Mouse (Mus musculus) hindbrain, embryonic 10.5 days (tissue): Measurements from ENCODE around the gene Lmntd1. TPM values are rescaled to one million over a fixed set of nuclear protein-coding genes. Genes with fewer than 3 reads are reported as not detected.

Experiments
- DNase-seq: peaks from one replicate; pipeline ENCODE4 v3.0.0-alpha.2; 2017; ENCODE audit warnings: low spot score
- H3K27ac ChIP-seq: fragments of 300-500 bp; sonication (generic); 2 replicates; pipeline ENCODE4 v1.5.1; 2016; ENCODE audit warnings: mild to moderate bottlenecking, moderate library complexity
- H3K27me3 ChIP-seq: fragments of 300-500 bp; sonication (generic); 2 replicates; pipeline ENCODE4 v1.6.1; 2016; ENCODE audit warnings: mild to moderate bottlenecking; ENCODE audit not compliant: poor library complexity, insufficient read depth, severe bottlenecking
- H3K36me3 ChIP-seq: fragments of 300-500 bp; sonication (generic); 2 replicates; pipeline ENCODE4 v1.6.1; 2016; ENCODE audit warnings: mild to moderate bottlenecking, moderate library complexity
- H3K4me1 ChIP-seq: fragments of 300-500 bp; sonication (generic); replicated peaks from 2 replicates; pipeline ENCODE4 v1.6.1; 2016; ENCODE audit warnings: mild to moderate bottlenecking
- H3K4me3 ChIP-seq: fragments of 300-500 bp; sonication (generic); 2 replicates; pipeline ENCODE4 v1.5.1; 2016; ENCODE audit warnings: mild to moderate bottlenecking, moderate library complexity
- H3K9me3 ChIP-seq: fragments of 300-500 bp; sonication (generic); 2 replicates; pipeline ENCODE4 v1.6.1; 2016; ENCODE audit warnings: mild to moderate bottlenecking, moderate library complexity
- WGBS: fragments of 180-500 bp; shearing (Covaris S2); methylation state at CpG from one replicate; pipeline ENCODE4 v1.1.7; 2016; 5-methylcytosine and 5-hydroxymethylcytosine counted together
- polyA plus RNA-seq: library from polyadenylated mRNA; unstranded; fragments of >200 nt; fragmentation: Nextera tagmentation; extraction: Ambion mirVana; gene quantifications from 2 replicates; pipeline ENCODE4 v1.2.1, GENCODE M21; 2016

Gene Lmntd1
- polyA plus RNA-seq, 1 experiment from 2014 or later, result 0.31 TPM

GRCm38 (mm10) chr6:145335876-145336768, 278.0 kb downstream of the Lmntd1 start:
- no peak overlapping the region for H3K4me3 ChIP-seq
- peaks cover 17% of the 10 kb centered on the region for H3K4me1 ChIP-seq
- H3K27ac ChIP-seq, result no peak overlapping the region
- no peaks in the 10 kb centered on the region for H3K36me3 ChIP-seq
- peaks cover 32% of the 10 kb centered on the region for H3K27me3 ChIP-seq
- DNase-seq, result no peak
- no peaks in the 10 kb centered on the region for H3K9me3 ChIP-seq
- 78% methylated on average over 18 of the region's 18 CpGs for WGBS

GRCm38 (mm10) chr6:145334211-145334610, 279.9 kb downstream of the Lmntd1 start:
- Histone ChIP-seq H3K27ac (no peak overlapping the region), H3K4me3 (no peak overlapping the region), H3K36me3 (no peaks in the 10 kb centered on the region), H3K4me1 (peaks cover 9% of the 10 kb centered on the region), H3K9me3 (no peaks in the 10 kb centered on the region), H3K27me3 (peaks cover 24% of the 10 kb centered on the region)
- WGBS, result 88% methylated on average over 3 of the region's 3 CpGs
- no peak for DNase-seq

GRCm38 (mm10) chr6:145326141-145326806, 287.8 kb downstream of the Lmntd1 start:
- H3K4me3 ChIP-seq, result no peak overlapping the region
- H3K9me3 ChIP-seq, result no peaks in the 10 kb centered on the region
- no peaks in the 10 kb centered on the region for H3K27me3 ChIP-seq
- H3K36me3 ChIP-seq, result no peaks in the 10 kb centered on the region
- H3K27ac ChIP-seq, result no peak overlapping the region
- H3K4me1 ChIP-seq, result no peaks in the 10 kb centered on the region
- no peak for DNase-seq
- WGBS, result 87% methylated on average over 12 of the region's 12 CpGs

GRCm38 (mm10) chr6:145325095-145325494, 289.0 kb downstream of the Lmntd1 start:
- no peaks in the 10 kb centered on the region for H3K27me3 ChIP-seq
- no peak overlapping the region for H3K4me3 ChIP-seq
- H3K36me3 ChIP-seq, result no peaks in the 10 kb centered on the region
- H3K27ac ChIP-seq, result no peak overlapping the region
- H3K9me3 ChIP-seq, result no peaks in the 10 kb centered on the region
- H3K4me1 ChIP-seq, result no peaks in the 10 kb centered on the region
- WGBS, result 69% methylated on average over 6 of the region's 6 CpGs
- DNase-seq, result no peak

- 64% methylated on average over 7 of the region's 7 CpGs for WGBS
- Histone ChIP-seq H3K9me3 (no peaks in the 10 kb centered on the region), H3K27me3 (no peaks in the 10 kb centered on the region), H3K27ac (no peak overlapping the region), H3K4me1 (no peaks in the 10 kb centered on the region), H3K4me3 (no peak overlapping the region), H3K36me3 (no peaks in the 10 kb centered on the region)
- DNase-seq, result no peak
These were observed 289.6 kb downstream of the Lmntd1 start for GRCm38 (mm10) chr6:145324470-145324869.

- no peaks in the 10 kb centered on the region for H3K27me3 ChIP-seq
- H3K4me1 ChIP-seq, result no peaks in the 10 kb centered on the region
- 87% methylated on average over 7 of the region's 7 CpGs for WGBS
- H3K4me3 ChIP-seq, result no peak overlapping the region
- H3K27ac ChIP-seq, result no peak overlapping the region
- H3K36me3 ChIP-seq, result no peaks in the 10 kb centered on the region
- H3K9me3 ChIP-seq, result no peaks in the 10 kb centered on the region
- no peak for DNase-seq
These were observed 291.9 kb downstream of the Lmntd1 start for GRCm38 (mm10) chr6:145322246-145322645.

- H3K4me3 ChIP-seq, result no peak overlapping the region
- H3K36me3 ChIP-seq, result no peaks in the 10 kb centered on the region
- H3K9me3 ChIP-seq, result no peaks in the 10 kb centered on the region
- no peak for DNase-seq
- no peaks in the 10 kb centered on the region for H3K27me3 ChIP-seq
- 80% methylated on average over 10 of the region's 10 CpGs for WGBS
- no peak overlapping the region for H3K27ac ChIP-seq
- H3K4me1 ChIP-seq, result no peaks in the 10 kb centered on the region
These were observed 294.0 kb downstream of the Lmntd1 start for GRCm38 (mm10) chr6:145320156-145320555.

Other genes starting within 250 kb of the Lmntd1 start
- gene Tuba3b, start 1.4 kb upstream of the Lmntd1 start, polyA plus RNA-seq, result not detected in 2 replicates
- 2.9 and 4.2 TPM in 2 replicates for gene Rassf8, start 132.4 kb upstream of the Lmntd1 start, polyA plus RNA-seq